Mouse (Mus musculus) A20 (cell line): ENCODE data around the gene Foxq1.

ENCODE experiments used
- DNase-seq: peaks from one replicate; pipeline ENCODE4 v3.0.0-alpha.2; 2011; ENCODE audit warnings: low read depth, low spot score

The Foxq1 gene

DNA sequence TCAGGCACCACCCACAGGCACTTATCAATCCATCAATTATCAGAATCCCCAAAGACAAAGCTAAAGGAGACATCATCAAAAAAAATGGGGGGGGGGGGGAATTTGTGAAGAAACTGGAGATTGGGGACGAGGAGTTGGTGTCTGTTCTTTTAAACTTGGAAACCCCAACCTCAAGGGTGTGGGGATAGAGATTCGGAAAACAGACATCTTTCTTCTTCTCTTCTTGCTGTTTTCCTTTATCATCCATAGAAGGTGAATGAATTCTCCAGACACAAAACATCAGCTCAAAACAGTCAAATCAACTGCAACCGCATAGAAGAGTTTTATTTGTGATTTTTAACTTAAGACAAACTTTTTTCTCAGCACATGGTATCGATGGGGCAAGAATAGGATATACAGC is at the start of gene Foxq1:
Gene Foxq1 (plus strand): TSS at position 301 of the 400 bp plus-strand sequence.
- no peak for DNase-seq

DNA sequence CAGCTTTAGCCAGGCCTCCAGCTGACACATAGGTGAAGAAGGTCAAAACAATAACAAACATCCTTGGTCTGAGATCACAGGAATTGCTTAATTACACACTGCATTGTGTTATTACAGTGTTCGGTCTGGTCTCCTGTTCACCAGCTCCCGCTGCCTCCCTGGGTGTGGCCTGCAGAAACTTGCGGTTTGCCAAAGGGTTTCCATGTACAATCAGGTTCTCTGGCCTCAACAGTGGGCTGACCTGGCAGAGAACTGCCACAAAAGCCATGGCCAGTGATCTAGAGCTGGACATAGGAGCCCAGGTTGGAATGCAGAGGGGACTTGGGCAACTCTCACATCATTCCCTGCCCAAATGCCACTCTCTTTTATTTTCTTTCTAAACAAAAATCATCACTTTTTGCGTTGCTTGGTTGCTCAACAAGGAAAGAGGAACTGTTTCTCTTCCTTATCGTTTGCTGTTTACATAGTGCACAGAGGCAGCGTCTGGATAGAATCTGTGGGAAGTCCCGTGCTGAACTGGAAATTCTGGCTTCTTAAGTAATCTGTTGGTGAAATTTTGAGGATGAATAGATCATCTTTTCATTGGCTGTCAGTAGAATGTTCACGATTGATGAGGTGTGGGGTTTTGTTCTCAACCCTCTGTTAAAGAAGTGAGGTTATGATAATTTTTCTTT is 49.3 kb upstream of the Foxq1 start:
- DNase-seq = peak; percentile 9

DNA sequence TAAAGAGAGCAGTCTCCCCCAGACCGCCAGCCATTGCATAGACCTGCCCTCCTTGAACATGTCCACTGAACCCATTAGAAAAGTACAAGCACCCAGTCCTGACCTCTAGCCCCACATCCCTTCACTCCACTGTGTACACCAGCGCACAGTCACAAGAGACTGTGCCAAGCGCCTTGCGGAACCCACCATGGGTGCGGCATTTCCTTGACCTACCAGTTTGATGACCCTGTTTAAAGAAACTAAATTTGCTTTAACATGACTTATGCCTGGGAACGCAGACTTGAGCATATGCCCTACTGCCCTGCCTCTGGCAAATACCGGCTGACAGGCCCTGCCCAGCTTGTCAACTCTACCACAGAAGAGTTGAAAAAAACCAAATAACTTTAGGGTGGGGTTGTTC is 40.7 kb upstream of the Foxq1 start:
- no peak for DNase-seq

DNA sequence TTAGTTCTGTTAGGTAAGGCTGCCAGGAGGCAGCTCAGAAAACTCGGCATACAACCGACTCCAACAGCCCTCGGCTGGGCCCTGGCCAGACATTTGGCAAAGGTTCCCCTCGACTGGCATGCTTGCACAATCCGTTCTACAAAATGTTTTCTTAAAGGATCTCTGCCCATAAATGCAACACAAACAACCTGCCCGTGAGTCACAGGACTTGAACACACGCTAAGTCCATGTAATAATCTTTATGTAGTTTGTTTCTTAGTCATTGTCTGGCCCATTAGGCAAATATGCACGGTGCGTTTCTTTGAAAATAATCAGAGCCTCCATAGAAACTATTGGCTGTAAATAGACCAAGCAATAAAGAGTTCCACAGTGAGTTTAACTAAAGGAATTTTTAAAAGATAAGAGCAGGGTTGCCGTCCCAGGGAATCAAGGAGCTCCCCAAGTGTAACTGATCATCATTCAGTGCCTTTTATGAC is 37.5 kb upstream of the Foxq1 start:
- no peak for DNase-seq

DNA sequence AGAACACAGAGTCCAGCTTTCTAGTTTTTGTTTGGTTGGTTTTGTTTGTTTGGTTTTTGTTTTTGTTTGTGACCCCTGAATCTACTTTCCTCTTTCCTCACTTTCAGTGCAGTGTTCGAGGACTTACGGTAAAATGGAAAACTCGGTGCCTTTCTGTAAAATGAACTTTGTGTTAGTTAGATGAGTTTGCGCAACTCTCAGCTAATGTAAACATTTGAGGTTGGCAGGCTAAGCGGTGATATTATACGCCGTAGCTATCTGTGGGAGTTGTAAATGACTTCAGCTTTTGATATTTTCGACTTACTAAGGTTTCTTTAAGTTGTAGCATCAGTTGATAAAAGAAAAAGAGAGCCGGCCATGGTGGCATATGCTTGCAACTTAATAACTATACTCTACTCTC is 37.0 kb upstream of the Foxq1 start:
- DNase-seq = no peak

DNA sequence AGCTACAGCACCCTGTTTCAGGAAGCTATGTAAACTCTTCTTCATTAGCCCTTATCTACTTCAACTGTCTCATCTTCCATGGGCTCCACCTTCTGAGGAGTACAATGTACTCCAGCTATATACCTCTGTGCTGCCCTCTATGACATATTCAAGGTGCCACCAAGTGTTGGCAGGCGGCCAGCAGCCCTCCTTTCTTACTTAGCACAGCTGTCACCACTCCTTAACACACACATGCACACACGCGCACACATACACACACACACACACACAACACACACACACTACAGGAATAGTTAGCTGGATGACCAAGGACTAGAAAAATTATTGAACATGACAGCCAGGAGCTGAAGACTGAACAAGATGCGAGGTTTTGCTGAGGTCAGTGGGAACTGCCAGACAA is 31.0 kb upstream of the Foxq1 start:
- DNase-seq = no peak

DNA sequence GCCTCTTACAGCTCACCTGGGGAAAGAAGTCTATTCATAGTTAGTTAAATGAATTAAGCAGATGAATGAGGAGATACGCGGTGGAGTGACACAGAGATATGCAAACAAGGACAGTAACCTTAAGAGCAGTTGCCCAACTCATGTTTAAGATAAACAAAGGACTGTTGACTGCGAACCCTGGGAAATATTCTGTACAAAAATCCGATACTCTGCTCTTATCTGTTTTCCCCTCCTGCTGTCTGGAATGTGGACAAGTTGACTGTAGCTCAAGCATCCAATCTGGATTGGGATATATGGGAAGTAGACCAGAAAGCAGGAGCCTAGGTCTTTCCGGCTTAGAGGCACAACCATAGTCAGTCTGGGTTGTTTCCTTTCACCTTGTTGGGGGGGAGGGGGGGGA is 24.7 kb upstream of the Foxq1 start:
- no peak for DNase-seq

DNA sequence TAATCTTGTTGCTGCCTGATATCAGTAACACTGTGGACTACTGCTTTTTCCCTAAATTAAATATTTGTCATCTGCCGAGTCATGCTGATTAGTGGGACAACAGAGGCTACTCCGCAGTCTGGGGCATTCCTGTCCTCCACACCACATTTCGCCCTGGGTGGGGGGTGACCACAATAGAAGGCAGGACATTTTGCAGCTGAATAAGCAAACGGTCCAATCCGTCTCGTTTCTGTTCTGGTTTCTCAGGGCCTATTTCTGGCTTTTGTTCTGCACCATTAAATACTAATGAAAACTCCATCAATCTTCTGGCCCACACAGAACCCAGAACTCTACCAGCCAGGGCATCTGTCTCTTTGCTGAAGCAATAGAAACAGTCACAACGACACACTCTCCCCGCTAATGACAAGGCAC is 24.3 kb upstream of the Foxq1 start:
- DNase-seq = no peak

DNA sequence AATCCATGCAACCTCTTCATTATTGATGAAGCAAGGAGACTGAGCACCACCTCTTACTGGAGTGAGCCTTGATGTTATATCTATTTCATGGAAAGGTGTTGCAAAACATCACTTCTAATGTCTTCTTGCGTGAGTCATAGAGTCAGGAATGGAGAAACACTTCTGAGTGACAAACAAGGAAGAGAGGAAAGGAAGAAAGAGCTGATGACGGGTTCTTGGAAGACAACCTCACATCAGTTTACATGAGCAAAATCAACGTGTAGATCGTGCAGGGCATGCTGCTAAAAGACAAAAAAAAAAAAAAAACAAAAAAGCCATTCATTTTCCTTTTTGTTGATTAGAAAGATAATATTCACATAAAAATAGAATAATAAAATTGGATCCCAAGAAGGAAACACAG is 21.2 kb upstream of the Foxq1 start:
- DNase-seq = no peak

DNA sequence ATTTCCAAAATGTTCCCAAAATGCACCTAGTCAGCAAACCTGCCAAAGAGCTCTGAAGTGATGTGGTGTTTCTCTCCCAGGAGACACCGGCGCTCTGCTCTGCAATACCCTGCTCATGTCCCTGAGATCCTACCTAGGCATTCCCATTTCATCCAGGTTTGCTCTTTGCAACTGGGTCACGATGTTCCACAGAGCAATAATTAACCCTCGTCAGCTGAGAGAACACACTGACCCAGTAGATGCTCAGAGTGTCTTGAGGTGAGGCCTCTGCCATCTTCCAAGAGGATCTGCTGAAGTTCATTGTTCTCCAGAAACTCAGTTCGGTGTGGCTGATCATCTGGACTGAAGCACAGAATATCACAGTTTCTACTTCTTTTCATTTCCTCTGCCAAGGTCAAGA is 12.9 kb upstream of the Foxq1 start:
- no peak for DNase-seq

DNA sequence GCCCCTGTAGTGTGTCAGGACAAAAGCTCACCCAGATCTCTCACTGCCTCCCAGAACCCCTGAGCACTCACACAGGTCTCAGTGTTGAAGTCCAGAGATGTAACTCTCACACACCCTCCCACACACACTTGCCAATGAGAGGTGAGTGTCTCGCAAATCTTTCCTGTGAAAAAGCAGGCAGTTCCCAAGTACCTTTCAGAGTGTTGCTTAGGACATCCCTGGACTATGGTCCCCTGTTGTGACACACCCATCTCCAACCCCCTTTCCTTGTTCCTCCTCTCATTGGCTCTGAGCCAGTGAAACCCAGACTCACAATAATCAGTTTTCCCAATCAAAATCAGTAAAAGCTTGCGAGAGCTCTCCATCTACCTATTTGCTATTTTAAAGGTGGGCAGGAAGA is 9.2 kb upstream of the Foxq1 start:
- DNase-seq = no peak

DNA sequence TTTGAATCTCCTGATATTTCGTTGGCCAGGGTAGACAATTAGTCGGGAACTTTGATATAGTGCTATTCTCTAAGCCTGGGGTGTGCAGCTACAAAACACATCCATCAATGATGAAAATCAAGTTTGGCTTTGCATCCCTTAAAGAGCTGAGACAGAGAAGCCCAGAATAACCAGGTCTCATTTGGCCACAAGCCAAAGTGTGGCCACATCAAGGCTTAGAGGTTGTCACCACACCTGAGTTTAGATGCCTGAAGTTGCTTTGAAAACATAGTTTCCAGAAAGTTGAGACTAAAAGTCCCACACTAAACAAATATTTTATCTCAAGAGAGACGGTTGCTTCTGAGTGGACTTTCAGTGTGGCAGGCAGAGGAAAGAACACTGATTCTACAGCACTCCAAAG is 8.7 kb upstream of the Foxq1 start:
- no peak for DNase-seq

DNA sequence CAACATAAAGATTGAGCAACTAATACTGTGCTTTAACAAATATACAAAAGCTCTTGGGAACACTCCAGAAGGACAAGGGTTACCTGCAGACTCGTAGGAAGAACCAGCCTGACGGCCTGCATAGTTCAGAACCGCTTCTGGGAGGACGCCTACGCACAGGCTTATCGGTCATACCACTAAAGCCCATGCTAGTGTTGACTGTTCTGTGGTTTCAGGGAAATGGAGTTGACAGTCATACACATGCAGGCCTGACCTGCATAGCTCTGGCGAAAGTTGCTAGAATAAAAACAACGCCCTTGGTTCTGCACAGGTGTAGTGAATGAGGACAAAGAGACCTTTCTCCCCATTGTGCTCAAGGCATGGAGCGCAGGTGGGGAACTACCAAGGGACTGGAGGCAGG is 8.3 kb upstream of the Foxq1 start:
- DNase-seq = no peak

DNA sequence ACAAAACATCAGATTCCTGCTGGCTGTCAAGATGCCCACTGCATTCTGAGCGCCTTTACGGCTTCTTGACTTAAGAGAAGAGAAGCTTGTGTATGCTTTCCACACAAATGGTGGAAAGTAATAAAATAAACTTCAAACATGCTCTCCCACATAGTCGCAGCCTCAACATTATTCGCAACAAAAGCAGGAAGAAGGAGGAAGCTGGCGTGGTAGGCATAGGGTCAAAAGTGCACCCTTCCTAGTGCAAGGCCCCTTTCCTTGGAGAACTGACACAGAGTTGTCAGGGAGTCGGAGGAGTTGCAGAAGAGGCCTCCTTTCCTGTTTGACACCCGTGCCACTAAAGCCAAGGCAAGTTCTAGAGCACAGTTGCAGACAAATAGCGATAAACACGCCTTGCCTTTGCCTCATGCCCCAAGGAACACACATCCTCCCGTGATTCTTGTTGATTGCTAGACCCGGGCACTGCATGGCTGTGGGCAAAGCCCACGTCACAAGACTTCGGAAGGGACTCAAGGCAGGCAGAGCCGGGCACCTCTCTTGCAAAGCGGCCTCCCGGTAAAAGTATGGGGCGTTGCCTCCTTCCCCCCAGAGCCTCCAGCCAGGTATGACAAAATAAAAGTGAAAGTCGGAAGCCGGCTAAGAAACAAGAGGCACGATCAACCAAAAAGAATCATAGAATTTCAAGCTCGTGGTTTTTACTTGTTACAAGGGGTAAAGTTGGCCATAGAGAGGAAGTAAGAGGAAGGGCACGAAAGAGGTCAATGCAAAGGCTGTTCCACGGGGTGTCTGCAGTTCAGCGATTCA is 1.2 kb downstream of the Foxq1 start:
- DNase-seq = peak; percentile 16

DNA sequence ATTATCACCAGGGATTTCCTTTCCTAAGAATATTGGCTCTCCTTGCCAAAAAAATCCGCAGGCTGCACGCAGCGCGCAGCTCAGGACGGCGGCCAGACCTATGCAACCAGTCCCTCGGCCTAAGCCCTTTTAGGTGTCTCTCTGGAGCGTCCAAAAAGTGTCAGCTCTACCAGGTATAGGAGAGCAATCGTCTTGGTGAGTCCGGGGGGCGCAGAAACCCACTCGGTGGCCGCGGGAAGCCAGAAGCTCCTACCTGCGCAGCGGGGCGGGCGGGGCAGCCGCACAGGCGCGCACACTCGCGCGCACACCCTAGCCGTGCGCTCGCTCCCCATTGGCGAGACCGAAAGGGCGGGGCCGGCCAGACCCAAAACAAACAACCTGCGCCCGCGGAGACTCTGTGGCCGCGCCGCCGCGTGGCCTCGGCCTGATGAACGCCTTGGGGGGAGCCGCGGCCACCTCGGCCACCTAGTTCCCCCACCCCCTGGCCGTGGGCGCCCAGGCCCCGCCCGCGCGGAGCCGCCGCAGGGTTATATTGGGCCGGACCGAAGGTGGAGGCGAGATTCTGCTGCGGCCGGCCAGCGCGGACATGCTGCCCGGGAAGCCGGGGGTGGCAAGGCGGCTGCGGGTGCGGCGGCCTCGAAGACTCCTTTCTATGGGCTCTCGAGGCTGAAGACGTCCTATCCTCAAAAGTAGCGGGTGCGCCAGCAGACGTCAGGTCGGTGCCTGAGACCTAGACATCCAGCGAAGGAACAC is 2.0 kb downstream of the Foxq1 start:
- DNase-seq = peak; percentile 26

DNA sequence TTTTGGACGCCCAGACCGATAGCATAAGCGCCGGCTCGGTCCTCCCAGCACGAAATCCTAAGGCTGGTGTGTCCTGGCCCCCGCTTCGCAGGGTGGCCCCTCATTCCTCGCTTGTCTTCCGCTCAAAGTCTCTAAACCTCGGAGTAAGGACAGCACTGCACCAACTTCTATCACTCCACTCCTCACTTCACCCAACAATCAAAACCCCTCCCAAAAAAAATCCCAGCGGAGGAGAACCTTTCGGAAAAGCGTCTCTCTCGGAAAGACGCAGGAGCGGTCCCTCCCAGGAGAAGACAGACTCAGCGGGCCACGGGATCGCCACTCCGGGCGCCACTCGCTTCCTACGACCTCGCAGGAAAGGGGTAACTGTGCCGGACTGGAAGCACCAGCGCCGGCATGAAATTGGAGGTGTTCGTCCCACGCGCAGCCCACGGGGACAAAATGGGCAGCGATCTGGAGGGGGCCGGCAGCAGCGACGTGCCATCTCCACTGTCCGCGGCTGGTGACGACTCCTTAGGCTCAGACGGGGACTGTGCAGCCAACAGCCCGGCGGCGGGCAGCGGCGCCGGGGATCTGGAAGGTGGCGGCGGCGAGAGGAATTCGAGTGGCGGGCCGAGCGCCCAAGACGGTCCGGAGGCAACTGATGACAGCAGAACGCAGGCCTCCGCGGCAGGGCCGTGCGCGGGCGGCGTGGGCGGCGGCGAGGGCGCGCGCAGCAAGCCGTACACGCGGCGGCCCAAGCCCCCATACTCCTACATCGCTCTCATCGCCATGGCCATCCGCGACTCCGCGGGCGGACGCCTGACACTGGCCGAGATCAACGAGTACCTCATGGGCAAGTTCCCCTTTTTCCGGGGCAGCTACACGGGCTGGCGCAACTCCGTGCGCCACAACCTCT is 2.8 kb downstream of the Foxq1 start, which contains the start of gene A530084C06Rik:
Gene A530084C06Rik (minus strand): TSS at position 813 of the 898 bp plus-strand sequence.
- no peak for DNase-seq

DNA sequence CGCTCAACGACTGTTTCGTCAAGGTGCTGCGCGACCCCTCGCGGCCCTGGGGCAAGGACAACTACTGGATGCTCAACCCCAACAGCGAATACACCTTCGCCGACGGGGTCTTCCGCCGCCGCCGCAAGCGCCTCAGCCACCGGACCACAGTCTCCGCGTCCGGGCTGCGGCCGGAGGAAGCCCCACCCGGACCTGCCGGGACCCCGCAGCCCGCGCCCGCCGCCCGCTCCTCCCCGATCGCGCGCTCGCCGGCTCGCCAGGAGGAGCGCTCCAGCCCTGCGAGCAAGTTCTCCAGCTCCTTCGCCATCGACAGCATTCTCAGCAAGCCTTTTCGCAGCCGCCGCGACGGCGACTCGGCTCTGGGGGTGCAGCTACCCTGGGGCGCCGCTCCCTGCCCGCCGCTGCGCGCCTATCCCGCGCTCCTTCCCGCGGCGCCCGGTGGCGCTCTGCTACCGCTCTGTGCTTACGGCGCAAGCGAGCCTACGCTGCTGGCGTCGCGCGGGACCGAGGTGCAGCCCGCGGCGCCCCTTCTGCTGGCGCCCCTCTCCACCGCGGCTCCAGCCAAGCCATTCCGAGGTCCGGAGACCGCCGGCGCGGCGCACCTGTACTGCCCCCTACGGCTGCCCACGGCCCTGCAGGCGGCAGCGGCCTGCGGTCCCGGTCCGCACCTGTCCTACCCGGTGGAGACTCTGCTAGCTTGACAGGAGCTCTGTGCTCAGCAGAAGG is 3.6 kb downstream of the Foxq1 start:
- DNase-seq = no peak

DNA sequence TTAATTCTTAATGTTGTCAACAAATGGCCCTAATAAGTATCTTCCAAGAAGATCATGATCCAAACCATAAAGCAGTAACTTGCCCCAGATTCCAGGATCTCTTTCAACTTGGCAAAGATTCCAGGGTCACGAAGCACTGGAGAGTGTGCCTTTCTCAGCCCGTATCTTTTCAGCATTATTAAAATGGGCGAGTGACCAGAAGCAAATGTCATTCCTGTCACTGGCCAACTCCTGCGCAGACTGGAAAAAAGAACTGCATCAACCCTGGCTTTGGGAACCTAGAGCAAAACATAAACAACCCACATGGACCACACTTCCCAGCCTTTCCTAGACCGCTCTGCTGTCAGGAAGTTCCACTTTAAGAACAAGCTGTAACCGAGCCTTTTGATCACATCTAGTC is 8.5 kb downstream of the Foxq1 start:
- no peak for DNase-seq

DNA sequence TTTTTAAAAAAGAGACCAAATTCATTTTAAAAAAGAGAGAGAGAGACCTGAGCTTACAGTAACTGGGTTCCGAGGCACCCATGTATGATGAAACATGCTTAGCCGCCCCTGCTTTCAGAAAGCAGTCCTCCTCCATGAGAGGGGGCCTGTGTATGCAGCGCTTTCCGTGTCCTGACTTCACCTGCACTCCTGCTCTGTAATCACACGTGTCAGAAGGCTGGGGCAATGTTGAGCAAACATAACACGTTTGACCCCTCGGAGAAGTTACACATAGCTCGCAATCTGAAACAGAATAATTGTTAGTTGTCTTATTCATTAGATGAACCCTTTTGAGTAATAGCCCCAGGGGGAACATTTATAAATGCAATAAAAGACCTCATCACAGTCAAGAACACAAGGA is 11.2 kb downstream of the Foxq1 start:
- DNase-seq = no peak

DNA sequence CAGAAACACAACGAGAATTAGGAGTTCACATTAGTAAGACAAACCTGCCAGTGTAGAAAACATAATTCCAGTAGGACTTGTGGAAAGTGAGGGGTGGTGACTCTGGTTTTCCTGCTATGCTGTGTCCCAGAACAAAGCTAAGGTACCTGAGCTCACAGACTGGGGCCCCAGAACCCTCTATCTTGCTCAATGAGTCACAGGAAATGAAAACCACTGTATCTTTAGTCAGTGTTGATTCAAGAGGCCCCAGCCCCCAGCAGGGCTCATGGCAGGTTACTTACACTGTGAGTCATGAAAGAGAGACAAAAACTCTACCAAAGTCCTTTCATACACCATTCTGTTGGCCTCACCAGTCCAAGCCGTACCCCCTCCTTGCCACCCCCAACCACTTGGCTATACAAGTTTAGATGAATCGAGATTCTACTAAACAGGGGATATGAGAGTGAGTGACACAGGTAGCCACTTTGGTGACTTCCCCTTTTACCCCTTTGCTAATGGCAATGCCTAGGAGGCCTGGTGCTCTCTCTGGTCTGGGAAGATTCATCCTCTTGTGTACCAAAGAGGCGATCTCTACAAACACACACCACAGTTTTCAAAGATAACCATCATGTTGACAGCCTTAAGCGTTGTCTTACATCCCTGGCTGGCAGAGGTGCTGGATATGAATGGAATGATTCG is 11.8 kb downstream of the Foxq1 start:
- peak; percentile 42 for DNase-seq
